ENCODE assay signal across 22 mouse cellular contexts in genomic region chr8:42197257-42197656, GRCm38 (mm10).
DNase-seq lines count a peak whose midpoint lies in the region; ATAC-seq lines count a peak whose summit lies in the region.
"Had no signal": no experiment of that assay in that cellular context is flagged by ENCODE, and none has a peak within 500 bp of the region (broad histone marks: within the 10 kb centered on the region; RNA-seq: fewer than 3 reads in every experiment).

No protein-coding gene starts in this region.

- H3K9ac ChIP-seq in forebrain, embryonic 14.5 days (ENCODE audit: low read length) = no peak overlapping the region
- no peak overlapping the region for H3K9ac ChIP-seq in forebrain, embryonic 15.5 days (replicated peaks)
- H3K9ac ChIP-seq in hindbrain, embryonic 16.5 days (ENCODE audit: low read depth, low read length) = no peak overlapping the region
- no peak overlapping the region for H3K9ac ChIP-seq in hindbrain, embryonic 13.5 days
- H3K9ac ChIP-seq: embryonic facial prominence, embryonic 15.5 days; intestine, embryonic 15.5 days had no signal

- H3K36me3 ChIP-seq in forebrain, embryonic 14.5 days (ENCODE audit: control insufficient read depth, insufficient read depth, low read length) = no peaks in the 10 kb centered on the region
- H3K36me3 ChIP-seq in forebrain, embryonic 15.5 days = no peaks in the 10 kb centered on the region
- no peaks in the 10 kb centered on the region for H3K36me3 ChIP-seq in hindbrain, embryonic 16.5 days (ENCODE audit: control insufficient read depth, insufficient read depth, low read length)
- no peaks in the 10 kb centered on the region for H3K36me3 ChIP-seq in hindbrain, embryonic 13.5 days
- H3K36me3 ChIP-seq: embryonic facial prominence, embryonic 15.5 days; forebrain, embryonic 10.5 days; heart, embryonic 10.5 days; intestine, embryonic 15.5 days had no signal

- DNase-seq in forebrain, embryonic 14.5 days (ENCODE audit: low spot score) = peak; percentile 40
- peak; percentile 34 for DNase-seq in retina, postnatal 1 day
- DNase-seq in retina, embryonic 14.5 days (ENCODE audit: low spot score) = no peak
- peak; percentile 3 for DNase-seq in retina, postnatal 7 days (ENCODE audit: low read depth, low spot score)
- no peak for DNase-seq in spleen, postnatal 36 days (ENCODE audit: low spot score in 2 of 2)
- DNase-seq: adrenal gland, adult 8-10 months; adrenal gland, postnatal 36 days; cerebellum, adult 18-20 months; embryo, embryonic 11 days; gastrocnemius, postnatal 10 days; heart, adult 18-20 months; heart, postnatal 10 days; heart, postnatal 4 days; kidney, adult 18-20 months had no signal

- H3K9me3 ChIP-seq in forebrain, embryonic 14.5 days (replicated peaks; ENCODE audit: control insufficient read depth, low read length) = no peaks in the 10 kb centered on the region
- no peaks in the 10 kb centered on the region for H3K9me3 ChIP-seq in forebrain, embryonic 15.5 days
- H3K9me3 ChIP-seq in hindbrain, embryonic 16.5 days (ENCODE audit: control insufficient read depth, low read length) = no peaks in the 10 kb centered on the region; the same call in 1 of the 2 replicates
- no peaks in the 10 kb centered on the region for H3K9me3 ChIP-seq in hindbrain, embryonic 13.5 days
- H3K9me3 ChIP-seq: embryonic facial prominence, embryonic 15.5 days; forebrain, embryonic 10.5 days; heart, embryonic 10.5 days; intestine, embryonic 15.5 days had no signal

- H3K4me2 ChIP-seq in forebrain, embryonic 14.5 days (ENCODE audit: low read length) = no peak overlapping the region
- H3K4me2 ChIP-seq in forebrain, embryonic 15.5 days (replicated peaks) = no peak overlapping the region
- H3K4me2 ChIP-seq in hindbrain, embryonic 16.5 days (ENCODE audit: low read length) = no peak overlapping the region
- no peak overlapping the region for H3K4me2 ChIP-seq in hindbrain, embryonic 13.5 days
- H3K4me2 ChIP-seq: embryonic facial prominence, embryonic 15.5 days; intestine, embryonic 15.5 days had no signal

- H3K27me3 ChIP-seq in forebrain, embryonic 14.5 days (replicated peaks; ENCODE audit: control insufficient read depth, insufficient read depth, low read length) = no peaks in the 10 kb centered on the region
- H3K27me3 ChIP-seq in forebrain, embryonic 15.5 days = no peaks in the 10 kb centered on the region
- no peaks in the 10 kb centered on the region for H3K27me3 ChIP-seq in hindbrain, embryonic 16.5 days (replicated peaks; ENCODE audit: control insufficient read depth, insufficient read depth, low read length)
- H3K27me3 ChIP-seq in hindbrain, embryonic 13.5 days = no peaks in the 10 kb centered on the region
- H3K27me3 ChIP-seq: embryonic facial prominence, embryonic 15.5 days; intestine, embryonic 15.5 days had no signal

- WGBS in forebrain, embryonic 14.5 days = 69% methylated on average over 5 of the region's 5 CpGs
- 62% methylated on average over 5 of the region's 5 CpGs for WGBS in forebrain, embryonic 15.5 days
- WGBS in hindbrain, embryonic 16.5 days = 57% methylated on average over 5 of the region's 5 CpGs
- WGBS in hindbrain, embryonic 13.5 days = 73% methylated on average over 5 of the region's 5 CpGs

- H3K4me3 ChIP-seq in forebrain, embryonic 14.5 days (ENCODE audit: low read depth, low read length) = no peak overlapping the region
- H3K4me3 ChIP-seq in forebrain, embryonic 15.5 days = no peak overlapping the region
- H3K4me3 ChIP-seq in hindbrain, embryonic 16.5 days (ENCODE audit: low read length) = no peak overlapping the region
- H3K4me3 ChIP-seq in hindbrain, embryonic 13.5 days = no peak overlapping the region
- H3K4me3 ChIP-seq: embryonic facial prominence, embryonic 15.5 days; erythroblast, embryonic 14.5 days; forebrain, embryonic 10.5 days; heart, embryonic 10.5 days; intestine, embryonic 15.5 days had no signal

- H3K4me1 ChIP-seq in forebrain, embryonic 14.5 days (ENCODE audit: control insufficient read depth, insufficient read depth, low read length) = no peaks in the 10 kb centered on the region
- H3K4me1 ChIP-seq in forebrain, embryonic 15.5 days = no peaks in the 10 kb centered on the region
- H3K4me1 ChIP-seq in hindbrain, embryonic 16.5 days (ENCODE audit: control insufficient read depth, insufficient read depth, low read depth, low read length) = no peaks in the 10 kb centered on the region
- H3K4me1 ChIP-seq in hindbrain, embryonic 13.5 days (replicated peaks) = no peaks in the 10 kb centered on the region
- H3K4me1 ChIP-seq: embryonic facial prominence, embryonic 15.5 days; forebrain, embryonic 10.5 days; heart, embryonic 10.5 days; intestine, embryonic 15.5 days had no signal

- no peak overlapping the region for H3K27ac ChIP-seq in forebrain, embryonic 14.5 days (ENCODE audit: low read depth, low read length)
- no peak overlapping the region for H3K27ac ChIP-seq in forebrain, embryonic 15.5 days (replicated peaks)
- no peak overlapping the region for H3K27ac ChIP-seq in hindbrain, embryonic 16.5 days (ENCODE audit: low read depth, low read length)
- no peak overlapping the region for H3K27ac ChIP-seq in hindbrain, embryonic 13.5 days
- H3K27ac ChIP-seq: embryonic facial prominence, embryonic 15.5 days; forebrain, embryonic 10.5 days; heart, embryonic 10.5 days; intestine, embryonic 15.5 days had no signal

- no peak; the same call in 1 of the 2 replicates for ATAC-seq in forebrain, embryonic 14.5 days
- ATAC-seq in forebrain, embryonic 15.5 days (replicated peaks) = no peak
- ATAC-seq in hindbrain, embryonic 16.5 days = peak; percentile 64; the same call in 1 of the 2 replicates
- no peak for ATAC-seq in hindbrain, embryonic 13.5 days (ENCODE audit: low FRiP score)
- ATAC-seq: intestine, embryonic 15.5 days had no signal

Comparison
In these comparisons a context has a peak if more than half of its experiments do, and no peak if none do; other contexts are left out.
1. DNase-seq: peak in forebrain, embryonic 14.5 days (single experiment), retina, postnatal 1 day (single experiment) and retina, postnatal 7 days (single experiment); none in retina, embryonic 14.5 days (single experiment) and spleen, postnatal 36 days (0 of 2).